Mouse (Mus musculus) lung, embryonic 16.5 days (tissue): ENCODE measurements around the gene Nrxn2. TPM values are rescaled to one million over a fixed set of nuclear protein-coding genes. Genes with fewer than 3 reads are reported as not detected.
A peak's percentile ranks its signal among the peaks of the same experiment; 100 is the strongest.

Experiments
- ATAC-seq: fragments of 200-750 bp; cut with Nextera tagmentation; 2 replicates; pipeline ENCODE4 v1.8.0; 2017; ENCODE audit warnings: low read depth, mild to moderate bottlenecking, moderate library complexity
- H3K27ac ChIP-seq: fragments of 300-500 bp; sonication (generic); 2 replicates; pipeline ENCODE4 v1.5.1; 2014; ENCODE audit warnings: mild to moderate bottlenecking, control low read depth, low read length
- H3K27me3 ChIP-seq: fragments of 300-500 bp; sonication (generic); 2 replicates; pipeline ENCODE4 v1.6.1; 2014; ENCODE audit warnings: low read depth, low read length, mixed read lengths; ENCODE audit not compliant: control insufficient read depth, insufficient read depth
- H3K36me3 ChIP-seq: fragments of 300-500 bp; sonication (generic); 2 replicates; pipeline ENCODE4 v1.6.1; 2014; ENCODE audit warnings: low read length; ENCODE audit not compliant: control insufficient read depth, insufficient read depth
- H3K4me1 ChIP-seq: fragments of 300-500 bp; sonication (generic); replicated peaks from 2 replicates; pipeline ENCODE4 v1.6.1; 2014; ENCODE audit warnings: low read length, mixed read lengths; ENCODE audit not compliant: control insufficient read depth, insufficient read depth
- H3K4me2 ChIP-seq: fragments of 300-500 bp; sonication (generic); 2 replicates; pipeline ENCODE4 v1.6.1; 2014; ENCODE audit warnings: low read depth, low read length, control low read depth
- H3K4me3 ChIP-seq: fragments of 300-500 bp; sonication (generic); 2 replicates; pipeline ENCODE4 v1.5.1; 2014; ENCODE audit warnings: mild to moderate bottlenecking, low read length, control low read depth
- H3K9ac ChIP-seq: fragments of 300-500 bp; sonication (generic); 2 replicates; pipeline ENCODE4 v1.6.1; 2014; ENCODE audit warnings: low read length, control low read depth
- H3K9me3 ChIP-seq: fragments of 300-500 bp; sonication (generic); 2 replicates; pipeline ENCODE4 v1.6.1; 2016; ENCODE audit warnings: low read length; ENCODE audit not compliant: control insufficient read depth
- WGBS: fragments of 180-500 bp; shearing (Covaris S2); extraction: QIAGEN DNeasy Blood & Tissue Kit; methylation state at CpG from one replicate; pipeline ENCODE4 v1.1.7; 2014; 5-methylcytosine and 5-hydroxymethylcytosine counted together
- polyA plus RNA-seq: library from polyadenylated mRNA; unstranded; fragments of >200 nt; fragmentation: Nextera tagmentation; extraction: Ambion mirVana; gene quantifications from 2 replicates; pipeline ENCODE4 v1.2.1, GENCODE M21; 2015

The Nrxn2 gene
- polyA plus RNA-seq, 1 experiment from 2014 or later, result 0.88 TPM

DNA sequence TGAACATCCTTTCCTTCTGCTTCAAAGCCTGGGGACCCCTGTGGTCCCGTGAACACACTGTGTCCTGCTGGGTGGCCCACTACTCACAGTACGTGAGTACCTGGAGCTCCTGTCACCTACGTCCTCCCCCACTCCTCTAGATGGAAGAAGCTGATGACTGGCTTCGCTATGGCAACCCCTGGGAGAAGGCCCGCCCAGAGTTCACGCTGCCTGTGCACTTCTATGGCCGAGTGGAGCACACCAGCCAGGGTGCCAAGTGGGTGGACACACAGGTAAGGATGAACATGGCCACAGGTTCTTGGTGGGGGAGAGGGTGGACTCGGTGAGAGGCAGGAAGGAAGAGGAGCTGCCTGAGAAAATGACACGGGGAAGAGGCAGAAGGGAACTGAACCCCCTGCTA lies 32.3 kb upstream of the Nrxn2 start:
- Histone ChIP-seq H3K4me1 (peaks cover 19% of the 10 kb centered on the region), H3K27ac (no peak overlapping the region), H3K36me3 (no peaks in the 10 kb centered on the region), H3K9ac (no peak overlapping the region), H3K4me3 (no peak overlapping the region), H3K4me2 (no peak overlapping the region), H3K9me3 (no peaks in the 10 kb centered on the region), H3K27me3 (no peaks in the 10 kb centered on the region)
- no peak for ATAC-seq
- WGBS, result 54% methylated on average over 9 of the region's 9 CpGs

DNA sequence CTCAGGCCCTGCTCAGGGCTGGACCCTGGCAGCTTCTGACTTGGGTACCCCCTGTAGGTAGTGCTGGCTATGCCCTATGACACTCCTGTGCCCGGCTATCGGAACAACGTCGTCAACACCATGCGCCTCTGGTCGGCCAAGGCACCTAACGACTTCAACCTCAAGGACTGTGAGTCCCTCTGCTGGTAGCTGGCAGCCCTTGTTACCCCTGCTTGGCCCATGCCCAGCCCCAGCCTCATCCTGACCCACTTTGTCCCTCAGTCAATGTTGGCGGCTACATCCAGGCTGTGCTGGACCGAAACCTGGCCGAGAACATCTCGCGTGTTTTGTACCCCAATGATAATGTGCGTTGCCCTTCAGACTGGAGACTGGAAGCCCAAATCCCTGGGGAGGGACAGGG lies 30.5 kb upstream of the Nrxn2 start:
- Histone ChIP-seq H3K4me2 (no peak overlapping the region), H3K9ac (no peak overlapping the region), H3K27me3 (no peaks in the 10 kb centered on the region), H3K4me3 (no peak overlapping the region), H3K9me3 (no peaks in the 10 kb centered on the region), H3K27ac (no peak overlapping the region), H3K4me1 (peaks cover 18% of the 10 kb centered on the region), H3K36me3 (no peaks in the 10 kb centered on the region; the same call in 1 of the 2 replicates)
- no peak for ATAC-seq
- 79% methylated on average over 13 of the region's 13 CpGs for WGBS

DNA sequence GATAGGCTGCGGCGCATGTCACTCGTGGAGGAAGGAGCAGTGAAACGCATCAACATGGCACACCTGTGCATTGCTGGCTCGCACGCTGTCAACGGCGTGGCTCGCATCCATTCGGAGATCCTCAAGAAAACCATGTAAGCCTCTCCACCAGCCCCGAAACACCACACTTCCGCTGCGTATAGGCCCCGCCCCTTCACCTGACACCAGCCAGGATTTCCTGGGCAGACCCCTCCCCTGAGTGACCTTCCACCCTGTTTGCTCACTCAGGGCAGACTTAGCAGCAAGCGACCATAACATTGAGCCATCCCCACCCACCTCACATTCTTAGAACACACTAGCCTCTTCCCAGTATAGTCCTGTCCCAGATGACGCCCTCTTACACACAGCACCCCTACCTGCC lies 28.7 kb upstream of the Nrxn2 start:
- Histone ChIP-seq H3K4me2 (peak overlapping the region; percentile 54), H3K27me3 (no peaks in the 10 kb centered on the region), H3K9ac (peak overlapping the region; percentile 42; the same call in 1 of the 2 replicates), H3K36me3 (no peaks in the 10 kb centered on the region; the same call in 1 of the 2 replicates), H3K4me1 (0 out of 2 replicates have a peak, but pooled peaks cover 2% of the 10 kb centered on the region), H3K4me3 (peak overlapping the region; percentile 40), H3K27ac (no peak overlapping the region), H3K9me3 (no peaks in the 10 kb centered on the region)
- WGBS, result 8% methylated on average over 16 of the region's 16 CpGs
- peak; percentile 29; the same call in 1 of the 2 replicates for ATAC-seq

DNA sequence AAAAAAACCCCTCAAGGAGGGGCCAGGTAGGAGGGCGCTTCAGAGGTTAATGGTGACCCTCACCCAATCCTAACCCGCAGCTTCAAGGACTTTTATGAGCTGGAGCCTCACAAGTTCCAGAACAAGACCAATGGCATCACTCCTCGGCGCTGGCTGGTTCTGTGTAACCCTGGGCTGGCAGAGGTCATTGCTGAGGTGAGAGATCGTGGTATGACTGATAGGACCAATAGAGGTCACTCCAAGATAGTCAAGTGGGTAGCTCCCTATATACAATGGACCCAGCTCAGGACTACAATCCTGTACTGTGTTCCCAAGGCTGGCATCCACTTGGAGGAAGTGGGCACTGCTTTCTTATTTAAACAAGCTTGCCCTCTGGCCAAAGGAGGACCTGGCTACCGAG lies 28.3 kb upstream of the Nrxn2 start:
- Histone ChIP-seq H3K4me1 (no peaks in the 10 kb centered on the region), H3K27ac (no peak overlapping the region), H3K9me3 (no peaks in the 10 kb centered on the region), H3K4me3 (no peak overlapping the region), H3K4me2 (no peak overlapping the region), H3K9ac (no peak overlapping the region), H3K27me3 (no peaks in the 10 kb centered on the region), H3K36me3 (no peaks in the 10 kb centered on the region; the same call in 1 of the 2 replicates)
- ATAC-seq, result no peak
- WGBS, result 44% methylated on average over 6 of the region's 6 CpGs

DNA sequence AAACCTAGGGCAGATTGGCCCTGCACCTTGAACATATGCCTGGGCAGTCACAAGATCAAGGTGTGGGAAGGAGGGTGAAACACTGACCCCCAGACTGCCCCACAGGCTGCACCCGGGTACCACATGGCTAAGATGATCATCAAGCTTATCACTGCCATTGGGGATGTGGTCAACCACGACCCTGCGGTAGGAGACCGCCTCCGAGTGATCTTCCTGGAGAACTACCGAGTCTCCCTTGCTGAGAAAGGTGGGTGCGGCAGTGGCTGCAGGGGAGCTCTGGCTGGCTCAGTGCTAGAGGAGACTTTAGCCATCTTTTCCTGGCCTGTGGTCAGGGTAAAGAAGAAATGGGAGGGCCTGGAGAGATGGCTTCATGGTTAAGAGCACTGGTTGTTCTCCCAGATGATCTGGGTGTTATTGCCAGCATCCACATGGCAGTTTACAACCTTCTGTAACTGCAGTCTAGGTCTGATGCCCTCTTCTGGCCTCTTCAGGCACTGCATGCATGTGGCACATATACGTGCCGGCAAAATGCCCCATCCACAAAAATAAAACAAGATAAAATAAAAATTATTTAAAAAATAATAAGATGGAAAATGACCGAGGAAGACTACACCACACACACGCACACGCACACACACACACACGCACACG lies 25.7 kb upstream of the Nrxn2 start:
- H3K27me3 ChIP-seq, result no peaks in the 10 kb centered on the region
- H3K4me3 ChIP-seq, result no peak overlapping the region
- H3K9ac ChIP-seq, result no peak overlapping the region
- H3K9me3 ChIP-seq, result no peaks in the 10 kb centered on the region
- 87% methylated on average over 14 of the region's 14 CpGs for WGBS
- H3K27ac ChIP-seq, result no peak overlapping the region
- no peak for ATAC-seq
- H3K4me1 ChIP-seq, result no peaks in the 10 kb centered on the region
- no peak overlapping the region for H3K4me2 ChIP-seq
- H3K36me3 ChIP-seq, result no peaks in the 10 kb centered on the region; the same call in 1 of the 2 replicates

DNA sequence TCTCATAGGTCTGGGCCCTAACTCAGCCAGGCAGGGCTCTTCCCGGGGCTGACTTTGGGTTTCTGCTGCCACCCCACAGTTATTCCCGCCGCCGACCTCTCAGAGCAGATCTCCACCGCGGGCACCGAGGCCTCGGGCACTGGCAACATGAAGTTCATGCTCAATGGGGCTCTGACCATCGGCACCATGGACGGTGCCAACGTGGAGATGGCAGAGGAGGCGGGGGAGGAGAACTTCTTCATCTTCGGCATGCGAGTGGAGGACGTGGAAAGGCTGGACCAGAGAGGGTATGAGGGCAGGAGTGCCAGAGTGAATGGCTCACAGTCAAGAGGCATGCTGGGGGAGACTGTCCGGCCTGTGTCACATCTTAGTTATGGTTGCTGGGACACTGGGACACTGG lies 24.9 kb upstream of the Nrxn2 start:
- no peaks in the 10 kb centered on the region for H3K4me1 ChIP-seq
- no peak overlapping the region for H3K4me2 ChIP-seq
- no peaks in the 10 kb centered on the region; the same call in 1 of the 2 replicates for H3K36me3 ChIP-seq
- H3K27me3 ChIP-seq, result no peaks in the 10 kb centered on the region
- ATAC-seq, result no peak
- H3K4me3 ChIP-seq, result no peak overlapping the region
- H3K9me3 ChIP-seq, result no peaks in the 10 kb centered on the region
- no peak overlapping the region for H3K9ac ChIP-seq
- H3K27ac ChIP-seq, result no peak overlapping the region
- 84% methylated on average over 16 of the region's 16 CpGs for WGBS

DNA sequence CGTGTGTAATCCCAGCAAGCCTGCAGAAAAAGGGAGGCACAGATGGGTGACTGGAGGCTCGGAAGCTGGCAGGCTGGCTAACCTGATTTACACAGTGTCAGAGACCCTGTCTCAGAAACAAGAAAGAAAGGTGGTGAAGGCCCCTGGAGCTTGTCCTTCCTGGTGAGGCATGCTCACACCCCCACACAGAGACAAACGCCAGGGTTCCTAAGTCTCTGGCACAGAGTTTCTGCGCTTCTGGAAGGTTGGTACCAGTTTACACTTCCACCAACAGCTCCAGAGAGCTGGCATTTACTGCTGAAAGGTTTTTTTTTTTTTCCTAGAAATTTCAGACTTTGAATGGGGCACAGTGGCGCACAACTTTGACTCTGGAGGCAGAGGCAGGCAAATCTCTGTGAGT lies 22.3 kb upstream of the Nrxn2 start:
- ATAC-seq, result no peak
- H3K4me1 ChIP-seq, result peaks cover 17% of the 10 kb centered on the region
- H3K36me3 ChIP-seq, result no peaks in the 10 kb centered on the region; the same call in 1 of the 2 replicates
- WGBS, result 84% methylated on average over 5 of the region's 5 CpGs
- no peak overlapping the region for H3K4me3 ChIP-seq
- H3K4me2 ChIP-seq, result no peak overlapping the region
- H3K9ac ChIP-seq, result no peak overlapping the region
- H3K27me3 ChIP-seq, result peaks cover 4% of the 10 kb centered on the region
- H3K9me3 ChIP-seq, result no peaks in the 10 kb centered on the region
- H3K27ac ChIP-seq, result no peak overlapping the region

DNA sequence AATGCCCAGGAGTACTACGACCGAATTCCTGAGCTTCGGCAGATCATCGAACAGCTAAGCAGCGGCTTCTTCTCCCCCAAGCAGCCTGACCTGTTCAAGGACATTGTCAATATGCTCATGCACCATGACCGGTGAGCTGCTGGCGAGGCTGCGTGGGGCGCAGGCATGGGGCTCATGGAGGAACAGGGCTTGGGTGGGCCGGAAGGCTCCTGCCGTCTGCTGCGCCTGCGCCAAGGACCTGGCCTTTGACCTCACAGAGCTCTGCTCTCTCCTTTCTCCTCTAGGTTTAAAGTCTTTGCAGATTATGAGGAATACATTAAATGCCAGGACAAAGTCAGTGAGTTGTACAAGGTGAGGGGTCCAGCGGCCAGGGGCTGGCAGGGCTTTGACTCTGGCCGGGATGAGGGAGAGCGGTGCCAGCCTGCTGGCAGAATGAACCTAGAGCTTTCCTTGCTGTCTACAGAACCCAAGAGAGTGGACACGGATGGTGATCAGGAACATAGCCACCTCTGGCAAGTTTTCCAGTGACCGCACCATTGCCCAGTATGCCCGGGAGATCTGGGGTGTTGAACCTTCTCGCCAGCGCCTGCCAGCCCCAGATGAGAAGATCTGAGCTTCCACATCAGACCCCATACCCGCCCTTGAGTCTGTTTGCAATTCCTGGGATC lies 20.8 kb upstream of the Nrxn2 start:
- H3K27me3 ChIP-seq, result peaks cover 9% of the 10 kb centered on the region
- H3K4me3 ChIP-seq, result no peak overlapping the region
- H3K9ac ChIP-seq, result no peak overlapping the region
- H3K27ac ChIP-seq, result no peak overlapping the region
- WGBS, result 80% methylated on average over 22 of the region's 22 CpGs
- ATAC-seq, result no peak
- no peak overlapping the region for H3K4me2 ChIP-seq
- H3K4me1 ChIP-seq, result peaks cover 26% of the 10 kb centered on the region
- H3K36me3 ChIP-seq, result no peaks in the 10 kb centered on the region; the same call in 1 of the 2 replicates
- no peaks in the 10 kb centered on the region for H3K9me3 ChIP-seq

DNA sequence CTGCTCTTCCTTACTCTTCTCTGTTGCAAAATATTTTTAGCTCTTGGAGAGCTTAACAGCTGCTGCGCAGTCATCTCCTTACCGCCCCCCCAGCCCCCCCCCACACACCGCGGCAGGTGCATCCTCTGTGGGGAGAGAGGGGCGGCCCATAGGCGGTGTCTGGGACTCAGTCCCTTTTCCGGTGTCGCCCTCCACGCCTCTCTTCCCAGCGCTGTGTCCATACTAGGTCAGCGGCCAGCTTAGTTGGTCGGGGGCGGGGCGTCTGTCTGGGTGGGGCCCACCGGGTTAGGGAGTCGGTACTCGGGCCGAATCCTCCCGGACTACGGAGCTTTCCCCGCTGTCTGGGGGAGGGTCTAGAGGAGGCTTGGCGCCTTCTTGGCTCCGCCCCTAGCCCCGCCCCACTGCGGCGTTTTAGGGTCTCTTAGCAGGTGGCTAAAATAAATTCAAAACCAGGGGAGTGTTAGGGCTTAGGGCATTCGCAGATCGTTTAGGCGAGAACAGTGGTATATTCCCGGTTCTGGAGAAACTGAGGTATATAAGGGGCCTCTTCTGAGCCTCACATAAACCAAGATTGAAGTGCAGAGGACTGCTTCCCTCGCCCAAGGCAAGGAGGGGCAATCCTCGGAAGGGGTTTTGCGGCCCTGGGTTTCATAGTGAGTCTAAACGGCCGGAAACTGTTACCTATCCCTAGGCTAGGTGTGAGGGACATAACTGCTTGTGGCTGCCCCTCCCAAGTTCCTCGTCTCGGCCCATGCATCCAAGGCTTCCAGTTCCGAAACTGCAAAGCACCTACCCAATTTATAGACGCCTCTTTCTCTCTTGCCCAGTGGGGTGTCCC lies 19.9 kb upstream of the Nrxn2 start:
- no peaks in the 10 kb centered on the region for H3K9me3 ChIP-seq
- H3K4me3 ChIP-seq, result peak overlapping the region; percentile 73
- peak overlapping the region; percentile 100 for H3K4me2 ChIP-seq
- peaks cover 26% of the 10 kb centered on the region for H3K4me1 ChIP-seq
- H3K27me3 ChIP-seq, result peaks cover 12% of the 10 kb centered on the region
- peak; percentile 44 for ATAC-seq
- WGBS, result under 1% methylated on average over 39 of the region's 39 CpGs
- no peaks in the 10 kb centered on the region for H3K36me3 ChIP-seq
- peak overlapping the region; percentile 73 for H3K9ac ChIP-seq
- H3K27ac ChIP-seq, result peak overlapping the region; percentile 74
